Mouse (Mus musculus): ENCODE results near the gene Ankrd26. TPM values are rescaled to one million over a fixed set of nuclear protein-coding genes. Genes with fewer than 3 reads are reported as not detected.
"Not testable (repeated sequence)": the region's sequence is repeated elsewhere in the genome, so short reads cannot be mapped to it uniquely, and the experiment has no call there.

The Ankrd26 gene
- total and polyA plus RNA-seq, 3 experiments, result 12.7 to 27.8 (median 14.1) TPM

GRCm38 (mm10) chr6:118538627-118539026 is 23.4 kb downstream of the Ankrd26 start:
- TF ChIP-seq POLR2AphosphoS2 (IDR thresholded peaks at IDR 0.05; ENCODE audit: low read length), result no peak
- TF ChIP-seq TAL1 (IDR thresholded peaks at IDR 0.05; ENCODE audit: low read length), result no peak
- no peak for TF ChIP-seq GABPA (IDR thresholded peaks at IDR 0.05; ENCODE audit: low read depth, low read length)
- TF ChIP-seq MXI1 (IDR thresholded peaks at IDR 0.05; ENCODE audit: low read depth, low read length), result no peak
- TF ChIP-seq E2F4 (IDR thresholded peaks at IDR 0.05; ENCODE audit: borderline replicate concordance, low read depth, low read length), result no peak
- no peak for TF ChIP-seq POLR2A (IDR thresholded peaks at IDR 0.05; ENCODE audit: control insufficient read depth in 1 of 2, insufficient read depth in 1 of 2, low read depth in 1 of 2, low read length in 2 of 2, poor library complexity in 1 of 2)
- TF ChIP-seq ETS1 (IDR thresholded peaks at IDR 0.05; ENCODE audit: low read depth, low read length), result no peak
- DNase-seq (ENCODE audit: low read depth, low spot score), result no peak
- no peak overlapping the region for H3K4me3 ChIP-seq (ENCODE audit: control insufficient read depth in 1 of 2, insufficient read depth in 1 of 2, low read depth in 2 of 2, low read length in 2 of 2)
- no peak overlapping the region for H3K27ac ChIP-seq (ENCODE audit: control insufficient read depth, low read depth, low read length)
- H3K9me3 ChIP-seq (replicated peaks; ENCODE audit: insufficient read depth, low read length), result no peaks in the 10 kb centered on the region
- H3K4me1 ChIP-seq (ENCODE audit: control insufficient read depth in 1 of 2, insufficient read depth in 2 of 2, low read length in 2 of 2), result no peaks in the 10 kb centered on the region
- H3K9ac ChIP-seq (ENCODE audit: control insufficient read depth, low read depth, low read length, poor library complexity, severe bottlenecking), result no peak overlapping the region
- H3K79me2 ChIP-seq (ENCODE audit: control insufficient read depth, insufficient read depth, low read length, poor library complexity), result no peaks in the 10 kb centered on the region
- H3K36me3 ChIP-seq (ENCODE audit: control insufficient read depth in 1 of 2, insufficient read depth in 2 of 2, low read length in 2 of 2), result peaks cover 0 to 16% of the 10 kb centered on the region in 2 experiments; a peak in 2 of 4 replicates
- no peaks in the 10 kb centered on the region for H3K27me3 ChIP-seq (ENCODE audit: control insufficient read depth in 1 of 2, insufficient read depth in 2 of 2, low read length in 2 of 2)

GRCm38 (mm10) chr6:118537201-118537600 is 24.8 kb downstream of the Ankrd26 start:
- not testable (repeated sequence) for H3K9ac ChIP-seq (ENCODE audit: control insufficient read depth, low read depth, low read length, poor library complexity, severe bottlenecking); H3K79me2 ChIP-seq (ENCODE audit: control insufficient read depth, insufficient read depth, low read length, poor library complexity); H3K4me1 ChIP-seq (ENCODE audit: control insufficient read depth in 1 of 2, insufficient read depth in 2 of 2, low read length in 2 of 2); H3K27me3 ChIP-seq (ENCODE audit: control insufficient read depth in 1 of 2, insufficient read depth in 2 of 2, low read length in 2 of 2); DNase-seq (ENCODE audit: low read depth, low spot score); H3K27ac ChIP-seq (ENCODE audit: control insufficient read depth, low read depth, low read length); H3K4me3 ChIP-seq (ENCODE audit: control insufficient read depth in 1 of 2, insufficient read depth in 1 of 2, low read depth in 2 of 2, low read length in 2 of 2); H3K9me3 ChIP-seq (replicated peaks; ENCODE audit: insufficient read depth, low read length)
- peaks cover 0 to 19% of the 10 kb centered on the region in 2 experiments; a peak in 2 of 4 replicates for H3K36me3 ChIP-seq (ENCODE audit: control insufficient read depth in 1 of 2, insufficient read depth in 2 of 2, low read length in 2 of 2)

GRCm38 (mm10) chr6:118535321-118535720 is 26.7 kb downstream of the Ankrd26 start:
- Histone ChIP-seq H3K36me3 (ENCODE audit: control insufficient read depth in 1 of 2, insufficient read depth in 2 of 2, low read length in 2 of 2) (peaks cover 0 to 25% of the 10 kb centered on the region in 2 experiments; a peak in 2 of 4 replicates), H3K27ac (ENCODE audit: control insufficient read depth, low read depth, low read length) (no peak overlapping the region), H3K27me3 (ENCODE audit: control insufficient read depth in 1 of 2, insufficient read depth in 2 of 2, low read length in 2 of 2) (no peaks in the 10 kb centered on the region), H3K9ac (ENCODE audit: control insufficient read depth, low read depth, low read length, poor library complexity, severe bottlenecking) (no peak overlapping the region), H3K9me3 (replicated peaks; ENCODE audit: insufficient read depth, low read length) (no peaks in the 10 kb centered on the region), H3K4me1 (ENCODE audit: control insufficient read depth in 1 of 2, insufficient read depth in 2 of 2, low read length in 2 of 2) (no peaks in the 10 kb centered on the region), H3K79me2 (ENCODE audit: control insufficient read depth, insufficient read depth, low read length, poor library complexity) (no peaks in the 10 kb centered on the region), H3K4me3 (ENCODE audit: control insufficient read depth in 1 of 2, insufficient read depth in 1 of 2, low read depth in 2 of 2, low read length in 2 of 2) (no peak overlapping the region)
- no peak for TF ChIP-seq POLR2AphosphoS5 (IDR thresholded peaks at IDR 0.05; ENCODE audit: borderline replicate concordance, low read depth, low read length)
- TF ChIP-seq MEF2A (IDR thresholded peaks at IDR 0.05; ENCODE audit: extremely low read depth, insufficient replicate concordance, low read depth, low read length, poor library complexity, severe bottlenecking), result no peak
- TF ChIP-seq MAX (IDR thresholded peaks at IDR 0.05; ENCODE audit: low read length), result no peak
- TF ChIP-seq GABPA (IDR thresholded peaks at IDR 0.05; ENCODE audit: low read depth, low read length), result no peak
- no peak for TF ChIP-seq MXI1 (IDR thresholded peaks at IDR 0.05; ENCODE audit: low read depth, low read length)
- no peak for TF ChIP-seq UBTF (IDR thresholded peaks at IDR 0.05; ENCODE audit: borderline replicate concordance, insufficient read depth, low read depth, low read length)
- TF ChIP-seq JUND (IDR thresholded peaks at IDR 0.05; ENCODE audit: low read depth, low read length), result no peak
- no peak for TF ChIP-seq SIN3A (IDR thresholded peaks at IDR 0.05; ENCODE audit: low read length)
- no peak for TF ChIP-seq ZKSCAN1 (IDR thresholded peaks at IDR 0.05; ENCODE audit: low read depth, low read length)
- no peak for TF ChIP-seq EP300 (IDR thresholded peaks at IDR 0.05; ENCODE audit: low read depth in 1 of 2, low read length in 2 of 2)
- no peak for TF ChIP-seq ELF1 (IDR thresholded peaks at IDR 0.05; ENCODE audit: low read depth, low read length)
- no peak for TF ChIP-seq ZC3H11A (IDR thresholded peaks at IDR 0.05; ENCODE audit: low read depth, low read length)
- TF ChIP-seq USF2 (IDR thresholded peaks at IDR 0.05; ENCODE audit: borderline replicate concordance in 1 of 2, insufficient read depth in 1 of 2, low read depth in 1 of 2, low read length in 2 of 2), result no peak
- no peak for DNase-seq (ENCODE audit: low read depth, low spot score)
